Mouse (Mus musculus) testis, adult 2 months (tissue): ENCODE results near the gene Reep3.

ENCODE experiments used
- CTCF ChIP-seq: fragments of 200-500 bp; IDR thresholded peaks from 2 replicates; pipeline ENCODE4 v1.5.1; 2012; ENCODE audit warnings: low read depth, mild to moderate bottlenecking, inconsistent platforms, low read length, moderate library complexity; ENCODE audit not compliant: control insufficient read depth, insufficient read depth, insufficient replicate concordance
- POLR2A ChIP-seq: fragments of 200-500 bp; IDR thresholded peaks from 2 replicates; pipeline ENCODE4 v1.6.1; 2012; ENCODE audit warnings: low read depth, mild to moderate bottlenecking, inconsistent platforms, low read length, moderate library complexity; ENCODE audit not compliant: control insufficient read depth

- TF ChIP-seq POLR2A = no peak
- no peak for TF ChIP-seq CTCF
Measured at GRCm38 (mm10) chr10:67036542-67036941, 60.2 kb downstream of the Reep3 start.
